Mouse (Mus musculus) lung, embryonic 14.5 days (tissue): ENCODE data around the gene Cox5b. TPM values are rescaled to one million over a fixed set of nuclear protein-coding genes. Genes with fewer than 3 reads are reported as not detected.

Source experiments
- ATAC-seq: fragments of 200-750 bp; cut with Nextera tagmentation; 2 replicates; pipeline ENCODE4 v1.8.0; 2017; ENCODE audit warnings: mild to moderate bottlenecking, moderate TSS enrichment, moderate library complexity; ENCODE audit not compliant: insufficient read depth
- DNase-seq: peaks from one replicate; pipeline ENCODE4 v3.0.0-alpha.2; 2015
- H3K27ac ChIP-seq: fragments of 300-500 bp; sonication (generic); 2 replicates; pipeline ENCODE4 v1.5.1; 2014; ENCODE audit warnings: low read depth, mild to moderate bottlenecking, moderate library complexity
- H3K27me3 ChIP-seq: fragments of 300-500 bp; sonication (generic); 2 replicates; pipeline ENCODE4 v1.6.1; 2014; ENCODE audit warnings: low read length, control low read depth; ENCODE audit not compliant: insufficient read depth
- H3K36me3 ChIP-seq: fragments of 300-500 bp; sonication (generic); 2 replicates; pipeline ENCODE4 v1.6.1; 2014; ENCODE audit warnings: control low read depth; ENCODE audit not compliant: insufficient read depth
- H3K4me1 ChIP-seq: fragments of 300-500 bp; sonication (generic); 2 replicates; pipeline ENCODE4 v1.6.1; 2014; ENCODE audit warnings: antibody characterized with exemption, control low read depth; ENCODE audit not compliant: insufficient read depth
- H3K4me2 ChIP-seq: fragments of 300-500 bp; sonication (generic); 2 replicates; pipeline ENCODE4 v1.6.1; 2014; ENCODE audit warnings: mild to moderate bottlenecking
- H3K4me3 ChIP-seq: fragments of 300-500 bp; sonication (generic); 2 replicates; pipeline ENCODE4 v1.5.1; 2014; ENCODE audit warnings: low read depth, low read length
- H3K9ac ChIP-seq: fragments of 300-500 bp; sonication (generic); 2 replicates; pipeline ENCODE4 v1.6.1; 2014
- H3K9me3 ChIP-seq: fragments of 300-500 bp; sonication (generic); 2 replicates; pipeline ENCODE4 v1.6.1; 2016; ENCODE audit warnings: low read depth, low read length, control low read depth
- CTCF ChIP-seq: IDR thresholded peaks from 2 replicates; pipeline ENCODE4 v1.5.1; 2016; ENCODE audit warnings: antibody characterized with exemption, low read depth
- WGBS: fragments of 180-500 bp; shearing (Covaris S2); extraction: QIAGEN DNeasy Blood & Tissue Kit; methylation state at CpG from one replicate; pipeline ENCODE4 v1.1.7; 2014; 5-methylcytosine and 5-hydroxymethylcytosine counted together
- polyA plus RNA-seq: library from polyadenylated mRNA; unstranded; fragments of >200 nt; fragmentation: Nextera tagmentation; extraction: Ambion mirVana; gene quantifications from 2 replicates; pipeline ENCODE4 v1.2.1, GENCODE M21; 2014

Cox5b gene
- polyA plus RNA-seq, 1 experiment from 2014 or later: 518 TPM

DNA sequence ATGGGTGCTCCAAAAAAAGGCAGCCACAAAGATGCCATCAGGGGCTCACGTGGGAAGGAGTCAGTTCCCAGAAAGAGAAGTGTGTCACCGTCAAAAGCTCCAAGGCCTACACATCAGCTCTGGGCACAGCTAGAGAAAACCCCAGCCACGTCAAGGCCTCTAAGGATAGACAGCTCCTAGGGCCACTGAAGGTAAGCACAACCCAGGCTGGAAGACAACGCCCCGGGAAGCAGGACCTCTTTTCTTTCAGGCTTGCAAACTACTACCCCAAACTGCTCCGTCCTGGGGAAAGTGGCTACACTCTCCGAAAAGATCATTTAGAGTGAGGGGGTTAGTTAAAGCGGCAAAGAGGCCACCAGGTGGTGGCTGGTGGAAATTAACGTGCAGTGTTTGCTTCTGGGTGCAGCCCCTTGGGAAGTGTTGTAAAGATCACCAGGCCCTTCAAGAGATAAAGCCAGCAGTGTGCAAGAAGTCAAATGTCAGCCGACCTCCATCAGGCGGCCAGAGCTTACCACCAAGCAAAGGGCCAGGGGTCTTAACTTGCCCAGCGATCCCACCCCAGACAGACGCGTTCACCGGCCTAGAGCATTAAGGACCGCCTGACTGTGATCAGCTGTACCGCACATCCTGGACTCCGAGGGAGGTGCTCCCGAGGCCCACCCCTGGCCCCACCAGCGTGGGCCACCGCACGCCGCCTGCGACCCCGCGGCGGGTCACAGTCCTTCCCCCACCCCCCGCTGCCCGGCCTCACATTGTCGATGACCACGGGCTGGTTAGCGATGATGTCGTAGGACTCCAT, 18.0 kb downstream of the Cox5b start:
- Histone ChIP-seq H3K4me3 (peak overlapping the region; percentile 98), H3K4me1 (peaks cover 10% of the 10 kb centered on the region)
- peak; percentile 61 for TF ChIP-seq CTCF

GRCm38 (mm10) chr1:36709854-36710280, 18.6 kb downstream of the Cox5b start, which contains the start of gene 4933424G06Rik:
Gene 4933424G06Rik, plus strand, starts transcription at chr1:36710149.
- H3K27ac ChIP-seq: peak within 1 kb of the TSS; percentile 85
- peaks cover 28% of the 10 kb centered on the region for H3K36me3 ChIP-seq
- under 1% methylated on average over 29 of the region's 29 CpGs for WGBS
- ATAC-seq (peak; percentile 97), DNase-seq (peak; percentile 99)
- H3K4me3 ChIP-seq: peak within 1 kb of the TSS; percentile 98
- no peaks in the 10 kb centered on the region for H3K27me3 ChIP-seq
- H3K9me3 ChIP-seq: no peaks in the 10 kb centered on the region
- no peak for TF ChIP-seq CTCF
- peaks cover 10% of the 10 kb centered on the region for H3K4me1 ChIP-seq
- peak within 1 kb of the TSS; percentile 92 for H3K4me2 ChIP-seq
- peak within 1 kb of the TSS; percentile 85 for H3K9ac ChIP-seq

More for the DNA sequence above, 18.0 kb downstream of the Cox5b start:
- ATAC-seq: peak; percentile 82
- Histone ChIP-seq H3K27me3 (no peaks in the 10 kb centered on the region), H3K9ac (peak overlapping the region; percentile 85), H3K4me2 (peak overlapping the region; percentile 92), H3K36me3 (peaks cover 34% of the 10 kb centered on the region), H3K9me3 (no peaks in the 10 kb centered on the region), H3K27ac (peak overlapping the region; percentile 85)
- WGBS: under 1% methylated on average over 33 of the region's 33 CpGs
- DNase-seq: peak; percentile 70

DNA sequence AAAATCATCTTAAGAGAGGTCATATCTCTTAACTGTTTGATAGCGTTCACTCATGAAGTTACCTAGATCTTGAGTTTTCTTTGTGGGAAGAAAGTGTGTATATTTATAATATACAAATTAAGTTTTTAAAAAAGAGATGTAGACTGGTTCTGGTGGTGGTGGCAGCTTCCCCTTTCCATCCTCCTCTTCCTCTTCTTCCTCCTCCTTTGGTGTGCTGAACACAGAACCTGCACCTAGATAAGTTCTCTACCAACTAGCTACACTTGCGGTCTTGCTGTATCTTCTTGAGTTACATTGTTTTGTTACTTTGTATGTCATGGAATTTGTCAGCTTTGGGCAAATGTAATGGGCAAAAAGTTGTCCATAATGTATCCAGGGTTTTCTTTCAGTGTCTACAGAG, 19.9 kb downstream of the Cox5b start:
- no peak for DNase-seq
- no peaks in the 10 kb centered on the region for H3K9me3 ChIP-seq
- H3K4me3 ChIP-seq: no peak overlapping the region
- TF ChIP-seq CTCF: no peak
- no peak overlapping the region for H3K4me2 ChIP-seq
- H3K4me1 ChIP-seq: peaks cover 10% of the 10 kb centered on the region
- WGBS: 94% methylated on average over 2 of the region's 2 CpGs
- peaks cover 16% of the 10 kb centered on the region for H3K36me3 ChIP-seq
- no peak for ATAC-seq
- H3K9ac ChIP-seq: no peak overlapping the region
- no peaks in the 10 kb centered on the region for H3K27me3 ChIP-seq
- no peak overlapping the region for H3K27ac ChIP-seq

DNA sequence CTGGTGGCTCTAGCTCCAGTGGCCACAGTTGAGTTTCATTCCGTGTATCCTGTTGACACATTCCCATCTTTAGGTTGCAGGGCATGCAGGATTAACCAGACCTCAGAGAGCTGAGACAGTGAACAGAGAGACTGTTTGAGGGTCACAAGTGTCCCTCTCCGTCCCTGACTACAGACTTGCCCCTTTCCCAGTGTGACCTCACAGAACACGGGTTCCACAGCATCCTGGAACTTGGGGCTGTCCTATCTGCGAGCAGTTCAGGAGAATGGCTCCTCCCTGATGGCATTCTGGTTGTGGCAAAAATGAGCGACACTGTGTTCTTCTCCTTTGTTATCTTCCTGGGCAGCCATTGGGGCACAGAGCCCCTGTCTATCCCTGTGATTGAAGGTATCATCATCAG, 23.1 kb downstream of the Cox5b start, which contains the start of gene Actr1b:
TSS of gene Actr1b (minus strand) at position 112 of the 400 bp plus-strand sequence.
- Histone ChIP-seq H3K36me3 (no peaks in the 10 kb centered on the region), H3K27ac (no peak within 1 kb of the TSS), H3K9me3 (no peaks in the 10 kb centered on the region), H3K4me1 (no peaks in the 10 kb centered on the region), H3K9ac (no peak within 1 kb of the TSS), H3K27me3 (no peaks in the 10 kb centered on the region), H3K4me3 (no peak within 1 kb of the TSS), H3K4me2 (no peak within 1 kb of the TSS)
- WGBS: 77% methylated on average over 5 of the region's 5 CpGs
- DNase-seq: no peak
- no peak for TF ChIP-seq CTCF
- ATAC-seq: no peak

DNA sequence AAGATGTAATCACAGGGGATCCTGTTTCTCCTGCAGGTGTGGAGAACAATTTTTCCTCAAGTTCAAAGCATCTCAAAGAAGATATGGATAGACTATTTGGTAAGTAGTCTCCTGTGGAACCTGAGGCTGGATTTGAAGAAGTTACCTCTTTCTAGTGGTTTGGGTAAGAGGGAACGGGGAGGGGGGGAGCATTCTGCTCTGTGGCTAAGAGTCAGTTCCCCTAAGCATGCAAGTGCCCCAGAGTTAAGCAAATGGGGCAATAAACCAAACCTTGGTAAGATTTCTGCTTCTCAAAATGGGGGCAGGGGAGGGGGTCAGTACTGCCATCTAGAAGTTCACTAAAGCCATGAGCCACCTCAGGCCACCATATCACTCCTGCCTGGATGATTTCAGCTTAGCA, 27.5 kb downstream of the Cox5b start:
- no peak overlapping the region for H3K4me2 ChIP-seq
- no peak overlapping the region for H3K9ac ChIP-seq
- ATAC-seq (no peak), DNase-seq (no peak)
- no peaks in the 10 kb centered on the region for H3K27me3 ChIP-seq
- no peak for TF ChIP-seq CTCF
- H3K27ac ChIP-seq: no peak overlapping the region
- H3K4me1 ChIP-seq: no peaks in the 10 kb centered on the region
- 74% methylated on average over 1 of the region's 1 CpGs for WGBS
- H3K4me3 ChIP-seq: no peak overlapping the region
- no peaks in the 10 kb centered on the region for H3K36me3 ChIP-seq
- no peaks in the 10 kb centered on the region for H3K9me3 ChIP-seq

- DNase-seq: peak; percentile 53
- no peak for TF ChIP-seq CTCF
- no peaks in the 10 kb centered on the region for H3K36me3 ChIP-seq
- no peak overlapping the region for H3K4me3 ChIP-seq
- no peaks in the 10 kb centered on the region for H3K4me1 ChIP-seq
- H3K9ac ChIP-seq: no peak overlapping the region
- no peak overlapping the region for H3K27ac ChIP-seq
- WGBS: 53% methylated on average over 16 of the region's 16 CpGs
- no peak overlapping the region for H3K4me2 ChIP-seq
- ATAC-seq: peak; percentile 77
- no peaks in the 10 kb centered on the region for H3K9me3 ChIP-seq
- H3K27me3 ChIP-seq: no peaks in the 10 kb centered on the region
These were observed 32.2 kb downstream of the Cox5b start for GRCm38 (mm10) chr1:36723146-36724056.

DNA sequence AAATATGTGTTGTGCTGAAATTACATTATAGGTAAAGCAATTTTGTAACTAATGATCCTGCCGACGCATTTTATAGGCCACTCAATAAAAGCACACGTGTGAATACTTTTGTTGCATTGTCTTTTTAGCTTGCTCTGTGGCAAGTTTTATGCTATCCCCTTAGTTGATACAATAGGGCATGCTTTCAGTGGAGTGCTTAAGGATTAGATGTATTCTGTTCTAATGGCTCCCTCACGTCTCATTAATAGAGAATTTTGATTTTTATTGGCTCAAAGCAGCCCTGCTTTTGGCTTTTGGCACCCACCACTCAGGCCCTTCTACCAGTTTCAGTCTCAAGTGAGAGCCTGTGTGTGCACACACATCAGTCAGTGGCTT, 32.8 kb downstream of the Cox5b start:
- 64% methylated on average over 4 of the region's 4 CpGs for WGBS
- Histone ChIP-seq H3K4me1 (no peaks in the 10 kb centered on the region), H3K27ac (no peak overlapping the region), H3K4me2 (no peak overlapping the region), H3K4me3 (no peak overlapping the region), H3K36me3 (no peaks in the 10 kb centered on the region), H3K27me3 (no peaks in the 10 kb centered on the region), H3K9ac (no peak overlapping the region), H3K9me3 (no peaks in the 10 kb centered on the region)
- TF ChIP-seq CTCF: no peak
- no peak for DNase-seq
- ATAC-seq: no peak
